Mouse (Mus musculus): ENCODE measurements around the gene Abcb4. TPM values are rescaled to one million over a fixed set of nuclear protein-coding genes. Genes with fewer than 3 reads are reported as not detected.
"Not testable (repeated sequence)": the region's sequence is repeated elsewhere in the genome, so short reads cannot be mapped to it uniquely, and the experiment has no call there.

Gene Abcb4
- polyA plus RNA-seq, 1 experiment, result 0.04 TPM

GRCm38 (mm10) chr5:8999108-8999507 is 105.6 kb downstream of the Abcb4 start:
- TF ChIP-seq MYOD1 (IDR thresholded peaks at IDR 0.05; ENCODE audit: control insufficient read depth in 1 of 3, insufficient read length in 2 of 3, low read depth in 2 of 3) (no peak), MAX (IDR thresholded peaks at IDR 0.05; ENCODE audit: low read depth) (no peak), REST (IDR thresholded peaks at IDR 0.05; ENCODE audit: insufficient read depth, insufficient read length) (no peak), E2F4 (IDR thresholded peaks at IDR 0.05; ENCODE audit: insufficient read depth) (no peak), TCF3 (IDR thresholded peaks at IDR 0.05; ENCODE audit: insufficient read length, low read depth) (no peak), POLR2A (IDR thresholded peaks at IDR 0.05; ENCODE audit: insufficient read length, low read depth) (no peak)
- Histone ChIP-seq H3K36me3 (ENCODE audit: control insufficient read depth, insufficient read depth) (no peaks in the 10 kb centered on the region), H3K27me3 (ENCODE audit: control insufficient read depth, insufficient read depth, insufficient read length) (no peaks in the 10 kb centered on the region), H3K4me2 (ENCODE audit: low read depth) (no peak overlapping the region), H3ac (ENCODE audit: control insufficient read depth, insufficient read length) (no peak overlapping the region), H3K79me2 (ENCODE audit: control insufficient read depth, insufficient read depth) (no peaks in the 10 kb centered on the region), H3K4me3 (no peak overlapping the region)

- H3K4me2 ChIP-seq (ENCODE audit: low read depth); H3K79me2 ChIP-seq (ENCODE audit: control insufficient read depth, insufficient read depth); H3K36me3 ChIP-seq (ENCODE audit: control insufficient read depth, insufficient read depth); H3ac ChIP-seq (ENCODE audit: control insufficient read depth, insufficient read length); H3K4me3 ChIP-seq; H3K27me3 ChIP-seq (ENCODE audit: control insufficient read depth, insufficient read depth, insufficient read length): not testable (repeated sequence)
Measured at GRCm38 (mm10) chr5:9000006-9000405, 106.5 kb downstream of the Abcb4 start.

DNA sequence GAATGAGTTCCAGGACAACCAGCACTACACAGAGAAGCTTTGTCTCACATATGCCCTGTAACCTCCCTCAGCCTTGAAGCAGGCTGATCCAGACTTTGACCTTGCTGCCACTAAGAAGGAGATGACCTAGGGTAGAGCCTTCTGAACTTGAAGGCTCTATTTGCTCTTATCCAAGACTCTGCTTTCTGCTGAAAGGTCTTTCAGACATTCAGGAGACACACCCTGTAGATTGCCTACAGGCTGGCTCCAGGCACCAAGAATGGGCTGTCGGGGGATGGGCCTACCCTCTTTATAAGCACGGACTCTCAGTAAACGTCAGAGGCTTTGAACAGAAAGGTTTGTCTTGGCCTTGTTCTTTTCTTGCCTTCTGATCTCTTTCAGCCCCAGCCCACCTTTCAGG is 113.1 kb downstream of the Abcb4 start:
- not testable (repeated sequence) for H3K4me2 ChIP-seq (ENCODE audit: low read depth); H3K4me3 ChIP-seq; H3K36me3 ChIP-seq (ENCODE audit: control insufficient read depth, insufficient read depth); H3ac ChIP-seq (ENCODE audit: control insufficient read depth, insufficient read length); H3K79me2 ChIP-seq (ENCODE audit: control insufficient read depth, insufficient read depth); H3K27me3 ChIP-seq (ENCODE audit: control insufficient read depth, insufficient read depth, insufficient read length)

Other genes with a start within 250 kb of the Abcb4 start
- gene Abcb1a, start 233.6 kb upstream of the Abcb4 start, polyA plus RNA-seq (2012; fragmentation: generic; extraction: Trizol), result 0.89 TPM
- gene Abcb1b, start 95.6 kb upstream of the Abcb4 start, polyA plus RNA-seq (2012; fragmentation: generic; extraction: Trizol), result 6.8 TPM
- gene Crot, start 103.6 kb downstream of the Abcb4 start, polyA plus RNA-seq (2012; fragmentation: generic; extraction: Trizol), result 6.6 TPM
- 2.7 TPM for gene Tmem243, start 207.0 kb downstream of the Abcb4 start, polyA plus RNA-seq (2012; fragmentation: generic; extraction: Trizol)

Data from myocyte (in vitro differentiated cells).